Mouse (Mus musculus) midbrain, embryonic 13.5 days (tissue): ENCODE measurements around the gene Ring1. TPM values are rescaled to one million over a fixed set of nuclear protein-coding genes. Genes with fewer than 3 reads are reported as not detected.
A peak's percentile ranks its signal among the peaks of the same experiment; 100 is the strongest.
"Not testable (repeated sequence)": the region's sequence is repeated elsewhere in the genome, so short reads cannot be mapped to it uniquely, and the experiment has no call there.

Experiments used
- ATAC-seq: fragments of 200-750 bp; cut with Nextera tagmentation; 2 replicates; pipeline ENCODE4 v1.8.0; 2017; ENCODE audit warnings: mild to moderate bottlenecking, moderate TSS enrichment, moderate library complexity
- H3K27ac ChIP-seq: fragments of 300-500 bp; sonication (generic); 2 replicates; pipeline ENCODE4 v1.5.1; 2015; ENCODE audit warnings: inconsistent platforms, mild to moderate bottlenecking, moderate library complexity
- H3K27me3 ChIP-seq: fragments of 300-500 bp; sonication (generic); 2 replicates; pipeline ENCODE4 v1.6.1; 2015; ENCODE audit warnings: mild to moderate bottlenecking, inconsistent platforms
- H3K36me3 ChIP-seq: fragments of 300-500 bp; sonication (generic); 2 replicates; pipeline ENCODE4 v1.6.1; 2015; ENCODE audit warnings: mild to moderate bottlenecking, inconsistent platforms
- H3K4me1 ChIP-seq: fragments of 300-500 bp; sonication (generic); replicated peaks from 2 replicates; pipeline ENCODE4 v1.6.1; 2015; ENCODE audit warnings: inconsistent platforms
- H3K4me2 ChIP-seq: fragments of 300-500 bp; sonication (generic); replicated peaks from 2 replicates; pipeline ENCODE4 v1.6.1; 2015; ENCODE audit warnings: moderate library complexity, mild to moderate bottlenecking, inconsistent platforms
- H3K4me3 ChIP-seq: fragments of 300-500 bp; sonication (generic); replicated peaks from 2 replicates; pipeline ENCODE4 v1.5.1; 2015; ENCODE audit warnings: mild to moderate bottlenecking, inconsistent platforms
- H3K9ac ChIP-seq: fragments of 300-500 bp; sonication (generic); replicated peaks from 2 replicates; pipeline ENCODE4 v1.6.1; 2015; ENCODE audit warnings: mild to moderate bottlenecking, inconsistent platforms
- H3K9me3 ChIP-seq: fragments of 300-500 bp; sonication (generic); 2 replicates; pipeline ENCODE4 v1.6.1; 2016; ENCODE audit warnings: mild to moderate bottlenecking, inconsistent platforms
- WGBS: fragments of 180-500 bp; shearing (Covaris S2); methylation state at CpG from one replicate; pipeline ENCODE4 v1.1.7; 2015; 5-methylcytosine and 5-hydroxymethylcytosine counted together
- polyA plus RNA-seq: library from polyadenylated mRNA; unstranded; fragments of >200 nt; fragmentation: Nextera tagmentation; extraction: Ambion mirVana; gene quantifications from 2 replicates; pipeline ENCODE4 v1.2.1, GENCODE M21; 2015

Gene Ring1
- polyA plus RNA-seq, 1 experiment from 2014 or later, result 24.3 TPM

DNA sequence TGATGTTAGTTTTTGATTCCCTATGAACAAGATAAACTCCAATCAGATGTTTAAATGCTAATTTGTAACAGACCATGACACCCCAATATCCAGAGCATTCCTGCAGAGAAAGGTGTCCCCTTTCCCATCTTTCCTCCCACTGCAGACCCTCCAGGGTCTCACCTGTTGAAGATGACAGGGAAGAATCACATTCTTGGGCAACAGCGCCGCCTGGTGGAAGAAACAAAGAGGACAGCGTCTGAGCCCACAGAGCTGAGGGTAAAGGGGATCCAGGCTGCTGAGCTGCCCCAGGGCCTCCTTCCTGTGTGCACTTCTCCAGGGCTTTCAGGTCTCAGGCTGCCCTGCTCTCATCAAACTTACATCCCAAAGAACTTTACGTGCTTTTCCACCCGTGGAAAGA is 21.1 kb downstream of the Ring1 start:
- no peak overlapping the region for H3K27ac ChIP-seq
- peaks cover 12% of the 10 kb centered on the region for H3K4me1 ChIP-seq
- H3K9me3 ChIP-seq, result no peaks in the 10 kb centered on the region
- no peaks in the 10 kb centered on the region for H3K36me3 ChIP-seq
- H3K9ac ChIP-seq, result no peak overlapping the region
- no peak overlapping the region for H3K4me2 ChIP-seq
- WGBS, result 3% methylated on average over 5 of the region's 5 CpGs
- H3K4me3 ChIP-seq, result no peak overlapping the region
- ATAC-seq, result no peak
- peaks cover 39% of the 10 kb centered on the region for H3K27me3 ChIP-seq

DNA sequence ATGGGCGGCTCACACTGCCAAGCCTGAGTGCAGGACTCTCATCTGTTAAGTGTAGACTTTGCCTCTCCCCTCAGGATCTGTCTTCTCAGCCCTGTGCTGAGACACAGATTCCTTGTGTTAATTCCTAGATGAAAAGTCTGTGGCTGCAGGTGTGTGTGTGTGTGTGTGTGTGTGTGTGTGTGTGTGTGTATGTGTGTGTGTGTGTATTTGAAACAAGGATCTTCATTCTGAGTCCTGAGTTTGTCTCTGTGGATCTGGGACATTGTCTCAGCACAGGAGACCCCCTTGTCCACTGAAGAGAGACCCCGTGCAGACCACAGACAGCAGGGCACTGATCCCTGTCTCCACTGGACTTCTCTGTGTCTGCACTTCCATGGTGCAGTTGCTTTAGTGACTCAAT is 23.7 kb downstream of the Ring1 start:
- WGBS, result 61% methylated on average over 2 of the region's 2 CpGs
- Histone ChIP-seq H3K4me3 (peak overlapping the region; percentile 50), H3K27me3 (peaks cover 39% of the 10 kb centered on the region), H3K4me1 (peaks cover 12% of the 10 kb centered on the region)
- H3K27ac ChIP-seq, ATAC-seq, H3K9me3 ChIP-seq, H3K9ac ChIP-seq, H3K4me2 ChIP-seq, H3K36me3 ChIP-seq: not testable (repeated sequence)

DNA sequence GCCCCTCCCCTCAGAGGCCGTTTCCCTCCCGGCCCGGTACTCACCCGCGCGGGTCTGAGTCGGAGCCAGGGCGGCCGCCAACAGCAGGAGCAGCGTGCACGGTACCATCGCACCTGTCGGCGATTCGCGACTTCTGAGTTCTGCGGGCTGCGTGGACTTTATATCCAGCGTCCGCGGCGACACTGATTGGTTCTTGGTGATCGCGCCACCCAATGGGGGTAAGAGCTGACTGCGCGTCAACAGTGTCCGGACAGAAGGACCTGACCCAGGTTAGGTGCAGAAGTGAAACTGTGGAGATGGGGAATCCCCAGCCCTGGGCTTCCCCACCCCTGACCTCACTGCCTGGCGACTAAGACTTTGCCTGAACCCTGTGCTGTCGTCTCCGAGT is 24.3 kb downstream of the Ring1 start, which contains the start of gene H2-K1:
Gene H2-K1, minus strand, starts transcription at position 198 of the 388 bp plus-strand sequence.
- ATAC-seq, result peak; percentile 81
- WGBS, result under 1% methylated on average over 30 of the region's 30 CpGs

DNA sequence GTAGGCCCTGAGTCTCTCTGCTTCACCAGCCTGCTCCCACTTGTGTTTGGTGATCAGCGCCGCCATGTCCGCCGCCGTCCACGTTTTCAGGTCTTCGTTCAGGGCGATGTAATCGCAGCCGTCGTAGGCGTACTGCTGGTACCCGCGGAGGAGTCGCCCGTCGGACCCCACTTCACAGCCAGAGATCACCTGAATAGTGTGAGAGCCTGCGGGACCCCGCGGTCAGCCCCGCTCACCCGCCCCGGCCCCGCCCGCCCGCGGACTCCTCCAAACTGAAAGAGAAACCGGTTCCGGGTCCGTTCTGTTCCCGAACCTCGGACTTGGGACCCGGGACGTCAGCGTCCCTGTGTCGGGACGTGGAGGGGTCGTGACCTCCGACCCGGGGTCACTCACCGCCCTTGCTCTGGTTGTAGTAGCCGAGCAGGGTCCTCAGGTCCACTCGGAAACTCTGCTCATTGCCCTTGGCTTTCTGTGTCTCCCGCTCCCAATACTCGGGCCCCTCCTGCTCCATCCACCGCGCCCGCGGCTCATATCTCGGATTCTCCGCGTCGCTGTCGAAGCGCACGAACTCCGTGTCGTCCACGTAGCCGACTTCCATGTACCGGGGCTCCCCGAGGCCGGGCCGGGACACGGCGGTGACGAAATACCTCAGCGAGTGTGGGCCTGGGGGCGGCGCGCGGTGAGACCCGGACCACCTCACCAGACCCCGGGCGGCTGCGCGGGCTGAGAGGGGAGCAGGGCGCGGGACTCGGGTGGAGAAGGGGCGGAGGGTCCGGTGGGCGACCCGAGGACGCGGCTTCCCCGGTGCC is 24.9 kb downstream of the Ring1 start:
- Histone ChIP-seq H3K9ac (peak overlapping the region; percentile 62), H3K4me2 (peak overlapping the region; percentile 85), H3K4me1 (peaks cover 12% of the 10 kb centered on the region), H3K27ac (no peak overlapping the region), H3K4me3 (peak overlapping the region; percentile 50), H3K36me3 (no peaks in the 10 kb centered on the region), H3K9me3 (no peaks in the 10 kb centered on the region), H3K27me3 (peaks cover 39% of the 10 kb centered on the region)
- peak; percentile 56 for ATAC-seq
- 2% methylated on average over 87 of the region's 87 CpGs for WGBS

More for the DNA sequence above, 24.3 kb downstream of the Ring1 start, which contains the start of gene H2-K1:
- no peaks in the 10 kb centered on the region for H3K9me3 ChIP-seq
- H3K36me3 ChIP-seq, result no peaks in the 10 kb centered on the region
- no peak within 1 kb of the TSS for H3K27ac ChIP-seq
- H3K4me1 ChIP-seq, result peaks cover 12% of the 10 kb centered on the region
- H3K4me3 ChIP-seq, result peak within 1 kb of the TSS; percentile 50
- peaks cover 39% of the 10 kb centered on the region for H3K27me3 ChIP-seq
- peak within 1 kb of the TSS; percentile 62 for H3K9ac ChIP-seq
- H3K4me2 ChIP-seq, result peak within 1 kb of the TSS; percentile 85

DNA sequence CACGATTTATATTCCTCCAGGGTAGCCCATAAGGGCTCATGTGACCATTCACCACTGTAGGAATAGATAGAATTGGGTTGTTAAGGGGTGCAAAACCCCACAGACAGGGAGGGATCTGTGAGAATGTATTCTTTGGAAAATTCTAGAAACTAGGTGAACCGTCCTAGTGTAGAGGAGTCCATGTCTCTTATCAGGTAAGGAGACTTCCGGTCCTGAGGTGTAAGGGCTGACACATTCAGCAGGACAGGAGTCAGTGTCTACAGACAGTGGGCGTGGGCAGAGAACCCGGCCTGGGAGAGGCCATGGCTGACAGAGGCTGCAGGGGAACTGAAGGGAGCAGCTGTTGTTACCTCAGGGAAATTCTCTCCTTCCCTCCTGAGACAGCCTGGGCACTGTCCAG is 25.8 kb downstream of the Ring1 start:
- H3K9me3 ChIP-seq, H3K4me2 ChIP-seq, H3K36me3 ChIP-seq, H3K4me3 ChIP-seq, ATAC-seq, H3K9ac ChIP-seq, H3K27ac ChIP-seq: not testable (repeated sequence)
- H3K27me3 ChIP-seq, result peaks cover 39% of the 10 kb centered on the region
- 57% methylated on average over 5 of the region's 5 CpGs for WGBS
- peaks cover 12% of the 10 kb centered on the region for H3K4me1 ChIP-seq

DNA sequence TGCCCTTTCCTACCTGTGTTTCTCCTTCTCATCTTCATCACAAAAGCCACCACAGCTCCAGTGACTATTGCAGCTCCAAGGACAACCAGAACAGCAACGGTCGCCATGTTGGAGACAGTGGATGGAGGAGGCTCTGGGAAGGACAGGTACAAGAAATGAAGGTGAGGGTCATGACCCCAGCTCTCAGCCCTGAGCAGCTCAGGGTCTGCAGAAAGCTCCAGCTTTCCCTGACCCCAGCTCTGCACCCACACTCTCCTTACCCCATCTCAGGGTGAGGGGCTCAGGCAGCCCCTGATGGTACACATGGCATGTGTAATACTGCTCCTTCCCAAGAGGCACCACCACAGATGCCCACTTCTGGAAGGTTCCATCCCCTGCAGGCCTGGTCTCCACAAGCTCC is 27.5 kb downstream of the Ring1 start:
- H3K4me1 ChIP-seq, result peaks cover 12% of the 10 kb centered on the region
- WGBS, result 90% methylated on average over 2 of the region's 2 CpGs
- ATAC-seq, result not testable (repeated sequence)

DNA sequence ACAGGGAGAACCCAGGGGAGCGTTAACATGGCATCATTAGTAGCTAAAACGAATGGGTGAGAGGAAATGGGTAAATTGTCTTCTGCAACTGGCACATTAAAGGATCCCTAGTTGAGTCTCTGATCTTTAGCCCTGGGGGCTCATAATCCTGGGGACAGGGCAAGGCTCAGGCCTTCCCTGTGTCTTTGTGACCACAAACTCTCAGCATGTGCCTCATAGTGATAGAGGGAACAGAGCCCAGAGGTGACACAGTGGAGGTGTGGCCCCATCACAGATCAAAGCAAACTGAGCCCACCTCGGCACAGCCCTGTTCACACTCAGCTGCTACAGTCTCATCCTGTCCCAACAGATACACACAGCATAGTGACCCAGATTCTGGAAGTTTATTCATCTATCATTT is 28.8 kb downstream of the Ring1 start:
- Histone ChIP-seq H3K9ac (no peak overlapping the region), H3K4me1 (peaks cover 12% of the 10 kb centered on the region), H3K9me3 (no peaks in the 10 kb centered on the region), H3K4me2 (no peak overlapping the region), H3K27ac (no peak overlapping the region), H3K27me3 (peaks cover 22% of the 10 kb centered on the region), H3K36me3 (no peaks in the 10 kb centered on the region), H3K4me3 (no peak overlapping the region)
- ATAC-seq, result no peak
- WGBS, result 78% methylated on average over 3 of the region's 3 CpGs

More for the DNA sequence above, 27.5 kb downstream of the Ring1 start:
- not testable (repeated sequence) for H3K4me3 ChIP-seq, H3K4me2 ChIP-seq, H3K9ac ChIP-seq, H3K27ac ChIP-seq, H3K36me3 ChIP-seq, H3K9me3 ChIP-seq
- peaks cover 35% of the 10 kb centered on the region for H3K27me3 ChIP-seq

DNA sequence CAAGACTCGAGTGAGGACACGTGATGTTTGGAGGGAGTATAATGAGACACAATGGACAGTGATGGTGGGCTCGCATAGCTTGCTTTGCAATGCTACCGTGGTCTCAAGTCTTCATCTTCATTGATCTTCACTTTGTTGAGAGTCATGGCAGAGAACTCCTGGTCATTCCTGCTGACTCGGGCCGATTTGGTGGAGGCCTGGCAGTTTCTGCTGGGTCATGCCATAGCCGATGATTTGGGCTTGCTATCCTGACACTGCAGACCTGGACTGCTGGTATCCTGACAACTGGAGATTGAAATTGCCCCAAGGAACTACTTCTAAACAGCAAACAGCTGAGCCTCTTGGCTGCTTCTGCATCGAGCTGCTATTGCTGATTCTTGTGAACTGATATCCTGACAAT is 29.5 kb downstream of the Ring1 start:
- no peaks in the 10 kb centered on the region for H3K9me3 ChIP-seq
- H3K4me3 ChIP-seq, result no peak overlapping the region
- H3K4me1 ChIP-seq, result peaks cover 6% of the 10 kb centered on the region
- H3K9ac ChIP-seq, result no peak overlapping the region
- peaks cover 15% of the 10 kb centered on the region for H3K27me3 ChIP-seq
- no peak overlapping the region for H3K27ac ChIP-seq
- no peak for ATAC-seq
- H3K36me3 ChIP-seq, result no peaks in the 10 kb centered on the region
- 92% methylated on average over 8 of the region's 8 CpGs for WGBS
- H3K4me2 ChIP-seq, result no peak overlapping the region

DNA sequence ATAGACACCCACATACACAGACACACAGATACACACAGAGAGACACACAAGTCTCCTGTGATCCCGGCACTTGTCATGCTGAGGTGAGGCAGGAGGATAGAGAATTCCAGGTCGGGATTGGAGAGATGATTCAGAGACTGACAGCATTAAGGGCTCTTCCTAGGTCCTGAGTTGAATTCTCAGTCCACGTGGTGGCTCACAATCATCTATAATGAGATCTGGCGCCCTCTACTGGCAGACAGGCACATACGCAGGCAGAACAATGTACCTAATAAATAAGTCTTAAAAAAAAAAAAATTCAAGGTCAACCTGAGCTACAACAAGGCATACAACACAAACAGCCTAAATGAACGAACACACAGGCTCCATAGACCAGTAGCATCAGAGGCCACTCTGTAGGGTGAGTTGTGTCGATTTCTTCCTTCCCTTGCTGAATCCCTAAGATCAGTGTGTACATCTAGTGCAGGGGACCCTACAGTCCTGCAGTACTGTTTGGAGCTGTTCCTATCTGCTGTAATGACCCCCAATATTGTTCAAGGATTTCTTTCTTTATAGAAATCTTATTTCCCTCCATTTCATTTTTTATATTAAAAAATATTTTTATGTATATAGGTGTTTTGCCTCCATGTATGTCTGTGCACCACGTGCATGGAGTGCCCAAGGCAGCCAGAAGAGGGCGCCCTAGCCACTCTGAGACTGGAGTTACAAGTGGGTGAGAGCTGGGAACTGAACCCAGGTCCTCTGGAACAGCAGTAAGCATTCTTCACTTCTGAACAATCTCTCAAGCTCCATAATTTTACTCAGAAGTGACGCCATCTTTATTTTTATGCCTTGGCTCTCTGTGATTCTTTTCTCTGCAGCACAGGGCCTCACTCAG is 32.5 kb downstream of the Ring1 start:
- ATAC-seq, result peak; percentile 55; the same call in 1 of the 2 replicates
- 33% methylated on average over 10 of the region's 10 CpGs for WGBS

DNA sequence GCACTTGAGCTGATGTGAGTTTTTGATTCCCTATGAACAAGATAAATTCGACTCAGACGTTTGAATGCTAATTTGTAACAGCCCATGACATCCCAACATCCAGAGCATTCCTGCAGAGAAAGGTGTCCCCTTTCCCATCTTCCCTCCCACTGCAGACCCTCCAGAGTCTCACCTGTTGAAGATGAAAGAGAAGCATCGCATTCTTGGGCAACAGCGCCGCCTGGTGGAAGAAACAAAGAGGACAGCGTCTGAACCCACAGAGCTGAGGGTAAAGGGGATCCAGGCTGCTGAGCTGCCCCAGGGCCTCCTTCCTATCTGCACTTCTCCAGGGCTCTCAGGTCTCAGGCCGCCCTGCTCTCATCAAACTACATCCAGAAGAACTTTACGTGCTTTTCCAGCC is 42.3 kb downstream of the Ring1 start:
- not testable (repeated sequence) for H3K36me3 ChIP-seq, H3K9me3 ChIP-seq, H3K9ac ChIP-seq, ATAC-seq
- H3K27ac ChIP-seq, result 0 out of 2 replicates have a peak overlapping the region, but pooled peaks have one; percentile 90
- H3K4me3 ChIP-seq, result peak overlapping the region; percentile 49
- 15% methylated on average over 8 of the region's 8 CpGs for WGBS
- peaks cover 36% of the 10 kb centered on the region for H3K27me3 ChIP-seq
- peak overlapping the region; percentile 59 for H3K4me2 ChIP-seq
- peaks cover 24% of the 10 kb centered on the region for H3K4me1 ChIP-seq

More for the DNA sequence above, 32.5 kb downstream of the Ring1 start:
- H3K4me1 ChIP-seq, result no peaks in the 10 kb centered on the region
- no peak overlapping the region for H3K4me2 ChIP-seq
- no peak overlapping the region for H3K27ac ChIP-seq
- no peak overlapping the region for H3K9ac ChIP-seq
- H3K4me3 ChIP-seq, result no peak overlapping the region
- 0 out of 2 replicates have a peak, but pooled peaks cover 3% of the 10 kb centered on the region for H3K27me3 ChIP-seq
- H3K9me3 ChIP-seq, result no peaks in the 10 kb centered on the region
- H3K36me3 ChIP-seq, result no peaks in the 10 kb centered on the region

DNA sequence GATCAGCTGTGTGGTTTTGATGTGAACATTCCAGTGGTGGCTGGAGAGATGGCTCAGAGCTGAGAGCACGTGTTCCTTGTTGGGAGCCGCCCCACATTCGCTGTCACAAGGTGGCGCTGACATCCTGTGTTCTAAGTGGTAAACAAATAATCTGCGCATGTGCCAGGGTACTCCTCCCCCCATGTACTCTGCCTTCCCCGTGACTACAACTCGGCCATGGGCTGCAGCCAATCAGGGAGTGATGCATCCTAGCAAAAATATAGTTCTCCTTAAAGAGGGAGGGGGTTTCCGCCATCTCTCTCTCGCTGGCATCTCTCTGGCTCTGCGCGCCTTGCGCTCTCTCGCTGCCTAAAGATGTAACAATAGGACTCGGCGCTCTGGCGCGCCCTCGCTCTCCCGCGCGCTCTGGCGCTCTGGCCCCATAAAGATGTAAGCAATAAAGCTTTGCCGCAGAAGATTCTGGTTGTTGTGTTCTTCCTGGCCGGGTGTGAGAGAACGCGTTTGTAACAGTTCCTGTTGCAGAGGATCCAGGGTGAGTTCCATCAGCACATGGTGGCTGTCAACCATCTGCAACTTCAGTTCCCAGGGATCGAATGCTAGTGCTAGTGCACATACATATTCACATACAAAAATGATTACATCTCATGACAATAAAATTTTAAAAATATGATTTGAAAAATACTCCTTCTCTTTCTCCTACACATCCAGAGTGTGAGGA is 43.1 kb downstream of the Ring1 start:
- WGBS, result under 1% methylated on average over 27 of the region's 27 CpGs
- H3K4me2 ChIP-seq, result peak overlapping the region; percentile 59
- H3K9me3 ChIP-seq, H3K36me3 ChIP-seq: not testable (repeated sequence)
- peak; percentile 97 for ATAC-seq
- H3K9ac ChIP-seq, result peak overlapping the region; percentile 63
- H3K27me3 ChIP-seq, result peaks cover 42% of the 10 kb centered on the region
- peak overlapping the region; percentile 49 for H3K4me3 ChIP-seq
- H3K27ac ChIP-seq, result peak overlapping the region; percentile 90
- H3K4me1 ChIP-seq, result peaks cover 24% of the 10 kb centered on the region
